Mouse (Mus musculus): ENCODE results near the gene Hivep3. TPM values are rescaled to one million over a fixed set of nuclear protein-coding genes. Genes with fewer than 3 reads are reported as not detected.

The Hivep3 gene
- polyA plus RNA-seq, 1 experiment from 2014 or later = 7.8 TPM

GRCm38 (mm10) chr4:119762171-119762570, 28.6 kb downstream of the Hivep3 start:
- H3K4me2 ChIP-seq = no peak overlapping the region
- 72% methylated on average over 2 of the region's 2 CpGs for WGBS
- no peak for ATAC-seq (ENCODE audit: insufficient read depth, low FRiP score, low read depth)
- H3K27ac ChIP-seq = no peak overlapping the region
- H3K4me1 ChIP-seq = no peaks in the 10 kb centered on the region
- H3K4me3 ChIP-seq (replicated peaks) = no peak overlapping the region
- H3K27me3 ChIP-seq (replicated peaks) = no peaks in the 10 kb centered on the region
- no peak overlapping the region for H3K9ac ChIP-seq
- H3K36me3 ChIP-seq = no peaks in the 10 kb centered on the region
- no peaks in the 10 kb centered on the region for H3K9me3 ChIP-seq

- Histone ChIP-seq H3K27me3 (replicated peaks) (no peaks in the 10 kb centered on the region), H3K4me1 (no peaks in the 10 kb centered on the region)
- WGBS = 83% methylated on average over 3 of the region's 3 CpGs
Measured at GRCm38 (mm10) chr4:119768046-119768445, 34.5 kb downstream of the Hivep3 start.

GRCm38 (mm10) chr4:119775913-119776312, 42.3 kb downstream of the Hivep3 start:
- H3K27ac ChIP-seq = no peak overlapping the region

More at GRCm38 (mm10) chr4:119768046-119768445, 34.5 kb downstream of the Hivep3 start:
- Histone ChIP-seq H3K4me2 (no peak overlapping the region), H3K4me3 (replicated peaks) (no peak overlapping the region), H3K27ac (no peak overlapping the region), H3K9me3 (no peaks in the 10 kb centered on the region), H3K36me3 (no peaks in the 10 kb centered on the region), H3K9ac (no peak overlapping the region)
- ATAC-seq (ENCODE audit: insufficient read depth, low FRiP score, low read depth) = no peak

GRCm38 (mm10) chr4:119777146-119777545, 43.6 kb downstream of the Hivep3 start:
- no peak overlapping the region for H3K27ac ChIP-seq

More at GRCm38 (mm10) chr4:119775913-119776312, 42.3 kb downstream of the Hivep3 start:
- no peak for ATAC-seq (ENCODE audit: insufficient read depth, low FRiP score, low read depth)
- no peaks in the 10 kb centered on the region for H3K36me3 ChIP-seq
- H3K4me3 ChIP-seq (replicated peaks) = no peak overlapping the region
- no peaks in the 10 kb centered on the region for H3K4me1 ChIP-seq
- no peak overlapping the region for H3K9ac ChIP-seq
- WGBS = 86% methylated on average over 3 of the region's 3 CpGs
- no peaks in the 10 kb centered on the region for H3K27me3 ChIP-seq (replicated peaks)
- no peaks in the 10 kb centered on the region for H3K9me3 ChIP-seq
- H3K4me2 ChIP-seq = no peak overlapping the region

GRCm38 (mm10) chr4:119779561-119780400, 46.2 kb downstream of the Hivep3 start:
- no peaks in the 10 kb centered on the region for H3K36me3 ChIP-seq
- H3K27ac ChIP-seq = no peak overlapping the region
- H3K4me3 ChIP-seq (replicated peaks) = no peak overlapping the region
- no peaks in the 10 kb centered on the region for H3K27me3 ChIP-seq (replicated peaks)
- WGBS = 56% methylated on average over 5 of the region's 5 CpGs
- no peak overlapping the region for H3K9ac ChIP-seq
- H3K4me2 ChIP-seq = no peak overlapping the region
- ATAC-seq (ENCODE audit: insufficient read depth, low FRiP score, low read depth) = no peak
- no peaks in the 10 kb centered on the region for H3K9me3 ChIP-seq
- no peaks in the 10 kb centered on the region for H3K4me1 ChIP-seq

More at GRCm38 (mm10) chr4:119777146-119777545, 43.6 kb downstream of the Hivep3 start:
- 79% methylated on average over 3 of the region's 3 CpGs for WGBS
- Histone ChIP-seq H3K36me3 (no peaks in the 10 kb centered on the region), H3K4me2 (no peak overlapping the region), H3K9ac (no peak overlapping the region), H3K4me1 (no peaks in the 10 kb centered on the region), H3K4me3 (replicated peaks) (no peak overlapping the region), H3K9me3 (no peaks in the 10 kb centered on the region), H3K27me3 (replicated peaks) (no peaks in the 10 kb centered on the region)
- ATAC-seq (ENCODE audit: insufficient read depth, low FRiP score, low read depth) = no peak

GRCm38 (mm10) chr4:119780881-119781280, 47.3 kb downstream of the Hivep3 start:
- Histone ChIP-seq H3K27me3 (replicated peaks) (no peaks in the 10 kb centered on the region), H3K36me3 (no peaks in the 10 kb centered on the region), H3K4me1 (no peaks in the 10 kb centered on the region), H3K9me3 (no peaks in the 10 kb centered on the region), H3K4me2 (no peak overlapping the region), H3K9ac (no peak overlapping the region), H3K4me3 (replicated peaks) (no peak overlapping the region), H3K27ac (no peak overlapping the region)
- no peak for ATAC-seq (ENCODE audit: insufficient read depth, low FRiP score, low read depth)
- 68% methylated on average over 6 of the region's 6 CpGs for WGBS

GRCm38 (mm10) chr4:119784959-119785358, 51.4 kb downstream of the Hivep3 start:
- no peak for ATAC-seq (ENCODE audit: insufficient read depth, low FRiP score, low read depth)
- Histone ChIP-seq H3K36me3 (no peaks in the 10 kb centered on the region), H3K27me3 (replicated peaks) (no peaks in the 10 kb centered on the region)

GRCm38 (mm10) chr4:119786307-119786706, 52.7 kb downstream of the Hivep3 start:
- no peak overlapping the region for H3K9ac ChIP-seq
- no peaks in the 10 kb centered on the region for H3K9me3 ChIP-seq
- no peaks in the 10 kb centered on the region for H3K4me1 ChIP-seq
- no peaks in the 10 kb centered on the region for H3K36me3 ChIP-seq
- H3K4me3 ChIP-seq (replicated peaks) = no peak overlapping the region
- no peak overlapping the region for H3K27ac ChIP-seq
- no peak for ATAC-seq (ENCODE audit: insufficient read depth, low FRiP score, low read depth)
- H3K4me2 ChIP-seq = no peak overlapping the region
- H3K27me3 ChIP-seq (replicated peaks) = no peaks in the 10 kb centered on the region
- WGBS = 75% methylated on average over 2 of the region's 2 CpGs

More at GRCm38 (mm10) chr4:119784959-119785358, 51.4 kb downstream of the Hivep3 start:
- H3K9ac ChIP-seq = no peak overlapping the region
- no peaks in the 10 kb centered on the region for H3K9me3 ChIP-seq
- no peaks in the 10 kb centered on the region for H3K4me1 ChIP-seq
- H3K4me2 ChIP-seq = no peak overlapping the region
- 85% methylated on average over 3 of the region's 3 CpGs for WGBS
- no peak overlapping the region for H3K27ac ChIP-seq
- no peak overlapping the region for H3K4me3 ChIP-seq (replicated peaks)

- 100% methylated on average over 1 of the region's 2 CpGs for WGBS
- Histone ChIP-seq H3K36me3 (no peaks in the 10 kb centered on the region), H3K9ac (no peak overlapping the region), H3K4me1 (no peaks in the 10 kb centered on the region), H3K27me3 (replicated peaks) (no peaks in the 10 kb centered on the region), H3K4me3 (replicated peaks) (no peak overlapping the region), H3K27ac (no peak overlapping the region), H3K4me2 (no peak overlapping the region), H3K9me3 (no peaks in the 10 kb centered on the region)
- ATAC-seq (ENCODE audit: insufficient read depth, low FRiP score, low read depth) = no peak
Measured at GRCm38 (mm10) chr4:119786721-119787120, 53.1 kb downstream of the Hivep3 start.

GRCm38 (mm10) chr4:119788746-119789145, 55.2 kb downstream of the Hivep3 start:
- Histone ChIP-seq H3K36me3 (no peaks in the 10 kb centered on the region), H3K9me3 (no peaks in the 10 kb centered on the region), H3K4me1 (no peaks in the 10 kb centered on the region), H3K9ac (no peak overlapping the region), H3K4me2 (no peak overlapping the region), H3K4me3 (replicated peaks) (no peak overlapping the region), H3K27me3 (replicated peaks) (no peaks in the 10 kb centered on the region), H3K27ac (no peak overlapping the region)
- ATAC-seq (ENCODE audit: insufficient read depth, low FRiP score, low read depth) = no peak
- 90% methylated on average over 6 of the region's 6 CpGs for WGBS

- H3K27me3 ChIP-seq (replicated peaks) = no peaks in the 10 kb centered on the region
- no peak overlapping the region for H3K4me3 ChIP-seq (replicated peaks)
- H3K9me3 ChIP-seq = no peaks in the 10 kb centered on the region
- no peak overlapping the region for H3K9ac ChIP-seq
- WGBS = 81% methylated on average over 9 of the region's 9 CpGs
- no peak overlapping the region for H3K27ac ChIP-seq
- H3K4me1 ChIP-seq = no peaks in the 10 kb centered on the region
- no peak overlapping the region for H3K4me2 ChIP-seq
- ATAC-seq (ENCODE audit: insufficient read depth, low FRiP score, low read depth) = no peak
- no peaks in the 10 kb centered on the region for H3K36me3 ChIP-seq
Measured at GRCm38 (mm10) chr4:119789495-119790148, 56.0 kb downstream of the Hivep3 start.

GRCm38 (mm10) chr4:119798891-119799290, 65.3 kb downstream of the Hivep3 start:
- no peak overlapping the region for H3K9ac ChIP-seq
- no peaks in the 10 kb centered on the region for H3K9me3 ChIP-seq
- H3K27me3 ChIP-seq (replicated peaks) = no peaks in the 10 kb centered on the region
- ATAC-seq (ENCODE audit: insufficient read depth, low FRiP score, low read depth) = no peak
- no peaks in the 10 kb centered on the region for H3K36me3 ChIP-seq
- WGBS = 60% methylated on average over 3 of the region's 3 CpGs
- no peak overlapping the region for H3K27ac ChIP-seq
- no peak overlapping the region for H3K4me3 ChIP-seq (replicated peaks)
- no peak overlapping the region for H3K4me2 ChIP-seq
- no peaks in the 10 kb centered on the region for H3K4me1 ChIP-seq

Measured in stomach, embryonic 15.5 days (tissue).